Mouse (Mus musculus): ENCODE results near the gene Kif4. TPM values are rescaled to one million over a fixed set of nuclear protein-coding genes. Genes with fewer than 3 reads are reported as not detected.

Kif4 gene
- total RNA-seq, 2 experiments from 2014 or later, result 2.1 to 2.3 TPM

Other genes starting within 250 kb of the Kif4 start
- gene Otud6a, start 196.7 kb upstream of the Kif4 start, total RNA-seq (2021), result not detected
- not detected for gene Awat2, start 183.0 kb upstream of the Kif4 start, total RNA-seq (2021)
- 10 to 100 TPM; 33.5 to 35.3 TPM for gene Igbp1, start 131.4 kb upstream of the Kif4 start, total RNA-seq (2021)
- gene Dgat2l6, start 100.9 kb upstream of the Kif4 start, total RNA-seq (2021), result under 1 TPM in 1 of 2 experiments, not detected in 1; 0.08 TPM
- not detected for gene Awat1, start 53.5 kb upstream of the Kif4 start, total RNA-seq (2021)
- gene P2ry4, start 30.9 kb upstream of the Kif4 start, total RNA-seq (2021), result not detected
- gene Arr3, start 20.2 kb upstream of the Kif4 start, total RNA-seq (2021), result not detected
- gene Pdzd11, start 831 bp downstream of the Kif4 start, total RNA-seq (2021), result 10 to 100 TPM; 24.2 to 26.3 TPM
- gene Gdpd2, start 104.1 kb downstream of the Kif4 start, total RNA-seq (2021), result under 1 TPM; 0.11 to 0.37 TPM
- gene Dlg3, start 142.0 kb downstream of the Kif4 start, total RNA-seq (2021), result 1 to 10 TPM; 1.7 to 2.3 TPM

All from gastrocnemius, postnatal 14 days (tissue).